Mouse (Mus musculus) kidney, postnatal 25 days (tissue): Measurements from ENCODE around the gene Fbln1.
"Not testable (repeated sequence)": the region's sequence is repeated elsewhere in the genome, so short reads cannot be mapped to it uniquely, and the experiment has no call there.

Source experiments
- DNase-seq, 2 experiments: peaks; one replicate each; pipeline ENCODE4 v3.0.0; 2021; ENCODE audit warnings: mixed read lengths in 2 of 2

Fbln1 gene

GRCm38 (mm10) chr15:85295977-85296376 lies 90.2 kb downstream of the Fbln1 start:
- DNase-seq, result no peak

GRCm38 (mm10) chr15:85296538-85296937 lies 90.8 kb downstream of the Fbln1 start:
- peak in 1 of 2 experiments; percentile 27 for DNase-seq

GRCm38 (mm10) chr15:85298167-85298781 lies 92.5 kb downstream of the Fbln1 start:
- peak in 1 of 2 experiments; percentile 41 for DNase-seq

GRCm38 (mm10) chr15:85298946-85299345 lies 93.2 kb downstream of the Fbln1 start:
- DNase-seq, result peak in 1 of 2 experiments; percentile 38

GRCm38 (mm10) chr15:85303241-85303640 lies 97.5 kb downstream of the Fbln1 start:
- no peak for DNase-seq

GRCm38 (mm10) chr15:85303976-85304375 lies 98.2 kb downstream of the Fbln1 start:
- no peak for DNase-seq

- DNase-seq, result no peak
Observed at GRCm38 (mm10) chr15:85307061-85307660, 101.4 kb downstream of the Fbln1 start.

- DNase-seq, result no peak
Observed at GRCm38 (mm10) chr15:85311058-85311657, 105.4 kb downstream of the Fbln1 start.

GRCm38 (mm10) chr15:85315378-85316025 lies 109.8 kb downstream of the Fbln1 start:
- peak; percentile 72 to 84 for DNase-seq

GRCm38 (mm10) chr15:85316342-85317140 lies 110.8 kb downstream of the Fbln1 start:
- DNase-seq, result no peak

GRCm38 (mm10) chr15:85319924-85320668 lies 114.3 kb downstream of the Fbln1 start:
- DNase-seq, result no peak

GRCm38 (mm10) chr15:85323214-85323613 lies 117.5 kb downstream of the Fbln1 start:
- DNase-seq, result no peak

GRCm38 (mm10) chr15:85324426-85324825 lies 118.7 kb downstream of the Fbln1 start:
- DNase-seq, result no peak

GRCm38 (mm10) chr15:85327808-85328207 lies 122.1 kb downstream of the Fbln1 start:
- no peak for DNase-seq

- peak; percentile 15 to 29 for DNase-seq
Observed at GRCm38 (mm10) chr15:85328455-85328854, 122.7 kb downstream of the Fbln1 start.

- DNase-seq, result peak in 1 of 2 experiments; percentile 17
Observed at GRCm38 (mm10) chr15:85329096-85329495, 123.3 kb downstream of the Fbln1 start.

- DNase-seq, result no peak
Observed at GRCm38 (mm10) chr15:85330024-85330423, 124.3 kb downstream of the Fbln1 start.

- DNase-seq, result not testable (repeated sequence)
Observed at GRCm38 (mm10) chr15:85333511-85333910, 127.8 kb downstream of the Fbln1 start.

- no peak for DNase-seq
Observed at GRCm38 (mm10) chr15:85334234-85334633, 128.5 kb downstream of the Fbln1 start.

- DNase-seq, result no peak
Observed at GRCm38 (mm10) chr15:85335671-85336300, 130.0 kb downstream of the Fbln1 start, which contains the start of gene Atxn10. TSS of gene Atxn10 (plus strand) at chr15:85336245.
